Mouse (Mus musculus) 416B (cell line): ENCODE data around the gene Gm10639.
"Not testable (repeated sequence)": the region's sequence is repeated elsewhere in the genome, so short reads cannot be mapped to it uniquely, and the experiment has no call there.

Experiments
- DNase-seq: peaks from one replicate; pipeline ENCODE4 v3.0.0; 2011; ENCODE audit warnings: low read depth

The Gm10639 gene

DNA sequence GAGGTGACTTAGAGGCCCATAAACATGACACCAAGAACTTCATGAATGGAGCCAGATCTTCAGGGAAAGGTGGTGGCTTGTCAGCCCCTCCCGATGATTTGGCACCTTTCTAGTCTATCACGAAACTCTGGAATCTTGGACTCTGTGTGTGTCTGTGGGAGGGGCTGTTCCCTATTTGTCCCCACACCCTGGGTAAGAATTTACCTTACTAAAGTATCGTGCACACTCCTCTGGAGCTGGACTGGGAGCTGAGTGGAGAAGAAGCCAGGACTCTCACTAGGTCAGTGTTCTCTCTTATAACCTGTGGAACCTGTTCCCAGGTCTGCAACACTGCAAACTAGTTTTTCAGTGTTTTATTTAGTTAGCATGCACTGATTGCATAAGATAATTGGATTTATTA lies at the start of gene Gm10639:
Gene Gm10639 (plus strand): TSS at position 201 of the 400 bp plus-strand sequence.
- DNase-seq = not testable (repeated sequence)

DNA sequence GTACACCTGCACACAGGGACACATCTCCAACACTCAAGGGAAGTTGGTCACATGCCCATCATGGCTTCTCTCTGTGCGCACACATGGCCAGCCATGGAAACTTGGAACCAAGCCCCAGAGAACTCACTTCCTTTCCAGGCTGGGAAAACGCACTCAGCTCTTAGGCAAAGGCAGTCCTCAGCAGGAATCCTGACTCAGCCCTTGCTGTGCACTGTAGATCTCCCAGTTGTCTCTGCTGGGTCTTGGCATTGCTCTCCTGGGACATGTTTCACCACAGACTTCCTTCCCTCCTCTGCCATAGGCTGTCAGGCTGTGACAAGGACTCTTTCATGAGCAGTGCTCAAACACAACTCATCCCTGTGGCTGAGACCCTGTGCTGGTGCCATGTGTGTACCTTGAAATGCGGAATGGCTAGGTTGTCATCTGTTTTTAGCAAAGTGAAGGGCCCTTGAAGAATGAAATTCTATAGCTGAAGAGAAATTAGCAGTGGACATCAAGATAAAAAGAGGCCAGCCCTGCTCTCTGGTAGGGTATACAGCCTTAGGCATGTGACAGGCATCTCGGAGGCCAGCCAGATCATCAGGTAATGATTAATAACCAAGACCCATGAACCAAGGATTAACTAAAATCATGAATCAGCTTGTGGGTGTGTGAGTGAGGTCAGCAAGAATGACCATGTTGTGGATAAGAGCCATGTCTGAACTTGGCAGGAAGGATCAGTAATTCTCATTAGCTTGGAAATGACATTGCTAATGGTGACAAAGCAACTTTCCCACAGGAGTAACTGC lies 33.8 kb upstream of the Gm10639 start:
- not testable (repeated sequence) for DNase-seq

DNA sequence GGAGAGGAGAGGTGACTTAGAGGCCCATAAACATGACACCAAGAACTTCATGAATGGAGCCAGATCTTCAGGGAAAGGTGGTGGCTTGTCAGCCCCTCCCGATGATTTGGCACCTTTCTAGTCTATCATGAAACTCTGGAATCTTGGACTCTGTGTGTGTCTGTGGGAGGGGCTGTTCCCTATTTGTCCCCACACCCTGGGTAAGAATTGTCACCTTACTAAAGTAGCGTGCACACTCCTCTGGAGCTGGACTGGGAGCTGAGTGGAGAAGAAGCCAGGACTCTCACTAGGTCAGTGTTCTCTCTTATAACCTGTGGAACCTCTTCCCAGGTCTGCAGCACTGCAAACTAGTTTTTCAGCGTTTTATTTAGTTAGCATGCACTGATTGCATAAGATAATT lies 32.8 kb upstream of the Gm10639 start, which contains the start of gene Gm3776:
Gene Gm3776 (plus strand): TSS at position 216 of the 400 bp plus-strand sequence.
- DNase-seq = not testable (repeated sequence)

DNA sequence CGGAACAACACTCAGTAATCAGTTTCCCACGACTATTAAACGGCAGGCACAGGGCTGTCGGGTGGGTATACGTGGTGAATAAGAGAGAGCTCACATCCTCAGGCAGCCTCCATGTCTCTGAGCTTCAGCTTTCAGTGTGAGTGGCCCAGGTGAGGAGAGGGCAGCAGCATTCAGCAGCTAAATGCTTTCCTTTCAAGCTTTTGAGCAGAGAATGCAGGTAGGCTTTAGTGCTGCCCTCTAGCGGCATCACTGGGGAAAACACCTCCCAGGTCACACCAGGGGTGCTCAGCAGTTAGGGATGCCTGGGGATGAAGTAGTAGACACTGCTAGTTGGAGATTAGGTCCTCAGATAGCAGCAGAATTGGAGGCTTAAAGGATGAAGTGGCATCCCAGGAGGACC lies 30.0 kb upstream of the Gm10639 start:
- not testable (repeated sequence) for DNase-seq

DNA sequence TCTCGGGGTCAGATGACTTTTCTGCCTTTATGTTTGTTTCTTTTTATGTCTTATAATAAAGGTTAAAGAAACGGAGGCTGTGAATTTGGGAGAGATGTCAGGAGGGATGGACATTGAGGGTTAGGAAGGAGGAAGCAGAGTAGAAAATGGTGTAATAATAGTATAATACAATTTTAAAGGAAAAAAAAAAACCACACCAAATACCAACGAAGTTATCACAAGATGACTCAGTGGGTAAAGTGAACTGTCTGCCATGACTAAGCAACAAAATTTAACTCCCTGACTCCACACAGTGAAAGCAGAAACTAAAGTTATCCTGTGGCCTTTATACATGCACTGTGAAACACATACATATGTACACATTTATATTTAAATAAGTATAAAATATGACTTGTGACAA lies 18.8 kb upstream of the Gm10639 start:
- DNase-seq = peak; percentile 43

DNA sequence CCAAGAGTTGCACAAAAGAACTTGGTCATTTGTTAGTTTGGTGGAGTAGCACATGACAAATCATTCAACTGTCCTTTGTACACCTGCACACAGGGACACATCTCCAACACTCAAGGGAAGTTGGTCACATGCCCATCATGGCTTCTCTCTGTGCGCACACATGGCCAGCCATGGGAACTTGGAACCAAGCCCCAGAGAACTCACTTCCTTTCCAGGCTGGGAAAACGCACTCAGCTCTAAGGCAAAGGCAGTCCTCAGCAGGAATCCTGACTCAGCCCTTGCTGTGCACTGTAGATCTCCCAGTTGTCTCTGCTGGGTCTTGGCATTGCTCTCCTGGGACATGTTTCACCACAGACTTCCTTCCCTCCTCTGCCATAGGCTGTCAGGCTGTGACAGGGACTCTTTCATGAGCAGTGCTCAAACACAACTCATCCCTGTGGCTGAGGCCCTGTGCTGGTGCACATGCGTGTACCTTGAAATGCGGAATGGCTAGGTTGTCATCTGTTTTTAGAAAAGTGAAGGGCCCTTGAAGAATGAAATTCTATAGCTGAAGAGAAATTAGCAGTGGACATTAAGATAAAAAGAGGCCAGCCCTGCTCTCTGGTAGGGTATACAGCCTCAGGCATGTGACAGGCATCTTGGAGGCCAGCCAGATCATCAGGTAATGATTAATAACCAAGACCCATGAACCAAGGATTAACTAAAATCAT lies 7.6 kb upstream of the Gm10639 start:
- not testable (repeated sequence) for DNase-seq

DNA sequence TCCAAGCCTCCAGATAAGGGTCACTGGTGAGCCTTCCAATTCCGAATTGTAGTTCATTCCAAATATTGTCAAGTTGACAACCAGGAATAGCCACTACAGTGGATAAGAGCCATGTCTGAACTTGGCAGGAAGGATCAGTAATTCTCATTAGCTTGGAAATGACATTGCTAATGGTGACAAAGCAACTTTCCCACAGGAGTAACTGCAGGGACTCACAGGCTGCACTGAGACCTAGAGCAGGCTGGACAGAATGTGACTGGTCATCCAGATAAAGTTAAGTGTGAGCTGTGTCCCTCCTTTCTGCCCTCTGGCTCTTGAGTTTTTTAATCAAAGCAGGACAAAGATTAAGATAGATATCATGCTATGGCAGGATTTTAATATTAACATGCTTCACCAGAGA lies 660 bp upstream of the Gm10639 start:
- not testable (repeated sequence) for DNase-seq

DNA sequence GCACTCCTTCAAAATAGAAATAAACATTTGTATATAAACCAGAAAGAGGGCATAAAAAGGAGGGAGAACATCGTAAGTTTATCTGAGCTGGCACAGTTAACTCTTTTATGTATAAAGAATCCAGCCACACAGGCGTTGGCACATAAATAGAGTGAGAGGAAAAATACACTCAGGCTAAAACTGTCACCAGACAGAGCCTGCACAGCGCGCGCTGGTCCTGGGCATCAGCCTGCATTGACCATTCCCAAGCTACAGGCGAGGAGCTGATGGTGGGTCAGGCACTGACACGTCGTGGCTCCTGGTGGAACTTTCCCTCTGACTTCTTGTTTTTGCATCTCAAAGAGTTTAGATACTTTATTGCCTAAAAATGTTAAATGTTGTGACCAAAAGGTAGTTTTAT lies 2.7 kb downstream of the Gm10639 start:
- DNase-seq = not testable (repeated sequence)

DNA sequence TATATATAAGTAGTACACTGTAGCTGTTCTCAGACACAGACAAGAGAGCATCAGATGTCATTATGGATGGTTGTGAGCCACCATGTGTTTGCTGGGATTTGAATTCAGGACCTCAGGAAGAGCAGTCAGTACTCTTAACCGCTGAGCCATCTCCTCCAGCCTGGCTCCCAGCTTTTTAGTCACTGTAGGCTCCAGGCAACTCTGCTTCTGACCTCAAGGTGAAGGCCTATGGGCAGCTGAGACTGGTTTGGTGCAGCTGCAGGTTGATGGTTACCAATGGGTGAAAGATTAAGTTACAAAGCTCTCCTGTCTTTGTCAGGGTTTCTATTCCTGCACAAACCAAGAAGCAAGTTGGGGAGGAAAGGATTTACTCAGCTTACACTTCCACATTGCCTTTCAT lies 4.0 kb downstream of the Gm10639 start:
- DNase-seq = not testable (repeated sequence)

DNA sequence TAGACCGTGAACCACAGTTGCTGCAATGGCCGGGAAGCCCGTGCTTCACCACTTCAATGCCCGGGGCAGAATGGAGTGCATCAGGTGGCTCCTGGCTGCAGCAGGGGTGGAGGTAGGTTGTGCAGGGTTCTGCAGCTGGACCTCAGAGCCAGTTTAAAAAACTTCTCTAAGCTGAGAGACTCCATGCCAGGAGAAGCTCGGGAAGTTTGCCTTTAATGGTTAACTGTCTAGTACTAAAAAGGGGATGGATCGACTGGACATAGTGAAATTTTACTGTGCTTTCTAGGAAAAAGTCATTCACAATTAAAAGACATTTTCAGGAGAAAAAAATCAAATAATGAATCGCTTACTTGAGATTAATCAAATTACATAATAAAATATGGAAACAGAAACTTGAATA lies 5.1 kb downstream of the Gm10639 start:
- DNase-seq = not testable (repeated sequence)

DNA sequence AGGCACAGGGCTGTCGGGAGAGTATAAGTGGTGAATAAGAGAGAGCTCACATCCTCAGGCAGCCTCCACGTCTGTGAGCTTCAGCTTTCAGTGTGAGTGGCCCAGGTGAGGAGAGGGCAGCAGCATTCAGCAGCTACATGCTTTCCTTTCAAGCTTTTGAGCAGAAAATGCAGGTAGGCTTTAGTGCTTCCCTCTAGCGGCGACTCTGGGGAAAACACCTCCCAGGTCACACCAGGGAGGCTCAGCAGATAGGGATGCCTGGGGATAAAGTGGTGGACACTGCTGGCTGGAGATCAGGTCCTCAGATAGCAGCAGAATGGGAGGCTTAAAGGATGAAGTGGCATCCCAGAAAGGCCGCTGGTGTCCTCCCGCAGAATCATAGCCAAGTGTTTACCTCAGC lies 6.4 kb downstream of the Gm10639 start:
- peak; percentile 46 for DNase-seq

DNA sequence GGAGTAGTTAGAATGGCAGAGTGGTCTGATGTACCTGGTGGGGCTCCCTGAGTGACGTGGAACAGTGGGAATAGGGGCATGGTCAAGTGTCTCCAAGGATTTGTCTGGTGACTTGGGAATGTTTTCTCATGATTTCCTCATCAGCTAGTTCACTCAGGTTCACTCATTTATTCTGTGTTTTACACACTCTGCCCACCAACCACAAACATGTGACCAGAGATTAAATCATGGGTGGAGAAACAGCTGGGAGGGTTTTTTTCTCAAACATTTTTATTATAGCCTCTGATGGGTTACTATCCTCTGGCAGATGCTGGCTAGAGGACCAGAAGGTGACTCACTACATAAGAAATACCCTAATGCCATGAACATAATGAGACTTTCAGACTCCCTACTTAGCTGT lies 8.5 kb downstream of the Gm10639 start:
- no peak for DNase-seq

DNA sequence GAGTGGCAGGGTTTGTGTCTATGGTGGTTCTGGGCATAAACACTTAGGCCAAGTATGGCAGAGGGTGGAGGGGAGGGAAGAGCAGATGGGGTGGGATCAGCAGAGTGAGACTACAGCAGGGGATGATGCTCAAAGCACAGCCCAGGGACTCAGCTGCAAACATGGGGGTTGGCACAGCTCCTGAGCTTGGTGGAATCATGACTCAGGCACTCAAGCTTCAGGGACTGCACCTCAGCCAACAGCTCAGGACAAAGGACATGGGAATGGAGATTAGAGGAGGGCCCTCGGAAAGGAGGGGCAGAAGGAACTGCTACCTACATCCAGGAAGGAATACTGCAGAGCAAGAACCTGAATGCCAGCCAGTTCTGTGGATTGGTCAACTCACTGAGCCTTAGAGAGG lies 9.4 kb downstream of the Gm10639 start:
- DNase-seq = not testable (repeated sequence)

DNA sequence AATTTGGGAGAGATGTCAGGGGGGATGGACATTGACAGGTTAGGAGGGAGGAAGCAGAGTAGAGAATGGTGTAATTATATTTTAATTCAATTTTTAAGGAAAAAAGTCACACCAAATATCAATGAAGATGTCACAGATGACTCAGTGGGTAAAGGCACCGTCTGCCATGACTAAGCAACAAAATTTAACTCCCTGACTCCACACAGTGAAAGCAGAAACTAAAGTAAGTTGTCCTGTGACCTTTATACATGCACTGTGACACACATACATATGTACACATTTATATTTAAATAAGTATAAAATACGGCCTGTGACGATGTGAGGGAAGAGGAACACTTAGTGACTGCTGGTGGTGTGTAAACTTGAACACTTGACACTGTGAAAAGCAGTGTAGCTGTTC lies 18.4 kb downstream of the Gm10639 start:
- peak; percentile 45 for DNase-seq

DNA sequence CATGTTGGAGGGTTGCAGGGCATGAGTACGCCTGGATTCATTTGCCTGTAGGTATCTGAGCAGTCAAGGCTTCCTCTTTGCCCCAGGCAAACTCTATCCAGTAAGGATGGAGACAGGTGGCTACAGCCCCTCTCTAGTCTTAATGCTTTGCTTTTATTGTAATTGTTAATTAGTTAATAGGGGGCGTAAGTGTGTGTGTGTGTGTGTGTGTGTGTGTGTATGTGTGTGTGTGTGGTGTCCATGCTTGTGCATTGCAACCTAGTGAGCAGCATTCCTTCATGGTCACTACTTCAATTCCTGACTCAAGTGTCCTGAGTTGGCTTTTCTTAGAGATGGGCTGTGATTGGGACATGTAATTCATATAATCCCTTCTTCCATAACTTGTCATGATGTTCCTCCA lies 25.0 kb downstream of the Gm10639 start, which contains the start of gene Omt2a:
Gene Omt2a (minus strand): TSS at position 101 of the 400 bp plus-strand sequence.
- no peak for DNase-seq

DNA sequence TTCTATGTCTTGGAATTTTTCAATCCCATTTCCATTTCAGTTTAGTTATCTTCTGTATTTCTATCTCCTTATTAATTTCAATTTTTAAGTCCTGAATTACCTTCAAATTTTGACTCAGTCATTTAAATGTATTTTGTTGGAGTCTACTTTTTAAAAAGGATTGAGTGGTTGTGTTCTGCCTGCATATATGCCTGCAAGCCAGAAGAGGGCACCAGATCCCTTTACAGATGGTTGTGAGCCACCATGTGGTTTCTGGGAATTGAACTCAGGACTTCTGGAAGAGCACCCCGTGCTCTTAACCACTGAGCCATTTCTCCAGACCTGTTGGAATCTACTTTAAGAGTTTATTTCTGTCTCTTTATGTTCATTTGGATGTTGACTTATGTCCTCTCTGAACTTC lies 29.8 kb downstream of the Gm10639 start:
- peak; percentile 47 for DNase-seq

DNA sequence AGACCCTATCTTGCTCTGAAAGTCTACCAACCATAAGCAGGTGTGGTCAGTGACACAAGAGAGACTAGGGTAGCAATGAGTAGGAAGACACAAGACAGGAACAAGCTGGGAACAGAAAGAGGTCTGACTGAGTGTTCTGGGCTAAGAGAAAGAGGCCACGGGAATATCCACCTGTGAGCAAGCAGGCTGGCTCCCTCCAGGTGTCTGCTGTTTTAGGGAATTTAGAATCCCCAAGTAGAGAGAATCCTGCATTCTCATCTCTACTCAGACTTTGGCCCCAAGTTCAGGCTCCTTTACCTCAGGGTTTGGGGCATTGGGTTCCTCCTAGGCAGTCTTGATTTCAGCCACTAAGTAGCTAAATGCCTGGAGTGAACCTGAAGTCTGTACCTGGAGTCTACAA lies 37.6 kb downstream of the Gm10639 start, which contains the start of gene Omt2b:
Gene Omt2b (plus strand): TSS at position 301 of the 400 bp plus-strand sequence.
- not testable (repeated sequence) for DNase-seq

DNA sequence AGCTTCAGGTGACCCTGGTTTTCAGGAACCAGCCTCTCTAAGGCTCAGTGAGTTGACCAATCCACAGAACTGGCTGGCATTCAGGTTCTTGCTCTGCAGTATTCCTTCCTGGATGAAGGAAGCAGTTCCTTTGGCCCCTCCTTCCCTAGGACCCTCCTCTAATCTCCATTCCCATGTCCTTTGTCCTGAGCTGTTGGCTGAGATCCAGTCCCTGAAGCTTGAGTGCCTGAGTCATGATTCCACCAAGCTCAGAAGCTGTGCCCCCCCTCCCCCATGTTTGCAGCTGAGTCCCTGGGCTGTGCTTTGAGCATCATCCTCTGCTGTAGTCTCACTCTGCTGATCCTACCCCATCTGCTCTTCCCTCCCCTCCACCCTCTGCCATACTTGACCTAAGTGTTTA lies 47.3 kb downstream of the Gm10639 start:
- not testable (repeated sequence) for DNase-seq

DNA sequence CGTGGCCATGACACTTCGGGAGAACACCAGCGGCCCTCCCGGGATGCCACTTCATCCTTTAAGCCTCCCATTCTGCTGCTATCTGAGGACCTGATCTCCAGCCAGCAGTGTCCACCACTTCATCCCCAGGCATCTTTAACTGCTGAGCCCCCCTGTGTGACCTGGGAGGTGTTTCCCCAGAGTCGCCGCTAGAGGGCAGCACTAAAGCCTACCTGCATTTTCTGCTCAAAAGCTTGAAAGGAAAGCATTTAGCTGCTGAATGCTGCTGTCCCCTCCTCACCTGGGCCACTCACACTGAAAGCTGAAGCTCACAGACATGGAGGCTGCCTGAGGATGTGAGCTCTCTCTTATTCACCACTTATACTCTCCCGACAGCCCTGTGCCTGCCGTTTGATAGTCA lies 50.6 kb downstream of the Gm10639 start:
- peak; percentile 30 for DNase-seq

DNA sequence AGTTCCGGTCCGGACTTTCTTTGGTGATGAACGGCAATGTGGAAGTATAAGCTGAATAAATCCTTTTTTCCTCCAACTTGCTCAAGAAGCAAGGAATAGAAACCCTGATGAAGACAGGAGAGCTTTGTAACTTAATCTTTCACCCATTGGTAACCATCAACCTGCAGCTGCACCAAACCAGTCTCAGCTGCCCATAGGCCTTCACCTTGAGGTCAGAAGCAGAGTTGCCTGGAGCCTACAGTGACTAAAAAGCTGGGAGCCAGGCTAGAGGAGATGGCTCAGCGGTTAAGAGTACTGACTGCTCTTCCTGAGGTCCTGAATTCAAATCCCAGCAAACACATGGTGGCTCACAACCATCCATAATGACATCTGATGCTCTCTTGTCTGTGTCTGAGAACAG lies 52.8 kb downstream of the Gm10639 start:
- DNase-seq = not testable (repeated sequence)

DNA sequence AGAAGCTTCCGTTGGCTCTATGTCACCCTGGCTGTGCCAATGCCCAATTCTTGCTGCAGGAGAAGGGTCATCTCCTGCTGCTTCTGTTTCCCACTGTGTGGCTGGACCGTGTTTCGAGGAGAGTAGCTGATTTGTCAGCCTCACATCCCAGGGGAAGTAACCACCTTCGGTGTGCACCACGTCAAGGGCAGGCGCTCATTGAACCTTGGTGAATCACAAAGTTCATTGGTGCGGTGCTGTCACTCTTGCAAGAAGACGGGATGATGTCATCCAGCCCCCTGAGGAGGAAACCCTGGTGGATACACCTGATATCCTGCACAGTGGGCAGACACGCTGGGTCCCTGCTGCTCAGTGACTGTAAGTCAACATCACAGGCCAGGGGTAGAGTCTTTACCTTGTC lies 53.3 kb downstream of the Gm10639 start:
- not testable (repeated sequence) for DNase-seq

DNA sequence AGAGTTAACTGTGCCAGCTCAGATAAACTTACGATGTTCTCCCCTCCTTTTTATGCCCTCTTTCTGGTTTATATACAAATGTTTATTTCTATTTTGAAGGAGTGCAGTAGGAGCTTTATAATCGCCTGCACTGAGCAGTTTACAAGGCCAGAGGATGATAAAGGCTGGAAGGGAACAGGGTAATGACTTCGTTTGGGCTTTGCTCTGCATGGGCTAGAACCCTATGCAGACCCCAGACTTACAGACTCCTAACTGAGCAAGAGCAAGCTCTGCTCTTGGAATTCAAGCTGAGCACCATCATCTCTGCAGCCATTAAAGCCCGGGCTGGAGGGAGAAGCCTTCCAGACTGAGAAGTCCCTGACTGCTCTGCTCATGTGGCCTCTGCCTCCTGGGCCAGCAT lies 55.5 kb downstream of the Gm10639 start:
- not testable (repeated sequence) for DNase-seq

DNA sequence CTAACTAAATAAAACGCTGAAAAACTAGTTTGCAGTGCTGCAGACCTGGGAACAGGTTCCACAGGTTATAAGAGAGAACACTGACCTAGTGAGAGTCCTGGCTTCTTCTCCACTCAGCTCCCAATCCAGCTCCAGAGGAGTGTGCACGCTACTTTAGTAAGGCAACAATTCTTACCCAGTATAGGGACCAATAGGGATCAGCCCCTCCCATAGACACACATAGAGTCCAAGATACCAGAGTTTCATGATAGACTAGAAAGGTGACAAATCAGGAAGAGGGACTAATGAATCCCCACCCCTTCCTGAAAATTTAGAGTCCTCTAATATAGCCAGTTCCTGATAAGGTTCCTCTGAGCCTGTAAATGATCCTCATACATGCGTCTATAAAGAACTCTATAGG lies 57.3 kb downstream of the Gm10639 start:
- peak; percentile 36 for DNase-seq
